Mouse (Mus musculus) thymus, adult 2 months (tissue): ENCODE measurements around the gene Lmln.

Source experiments
- CTCF ChIP-seq: fragments of 200-500 bp; IDR thresholded peaks from 2 replicates; pipeline ENCODE4 v1.5.1; 2012; ENCODE audit warnings: mild to moderate bottlenecking, control low read depth, low read length, moderate library complexity, borderline replicate concordance; ENCODE audit not compliant: control insufficient read depth, poor library complexity, insufficient read depth; ENCODE audit errors: extremely low read depth
- POLR2A ChIP-seq: fragments of 200-500 bp; IDR thresholded peaks from 2 replicates; pipeline ENCODE4 v1.6.1; 2012; ENCODE audit warnings: mild to moderate bottlenecking, low read length, control low read depth, moderate library complexity; ENCODE audit not compliant: control insufficient read depth, poor library complexity, insufficient read depth; ENCODE audit errors: extremely low read depth

DNA sequence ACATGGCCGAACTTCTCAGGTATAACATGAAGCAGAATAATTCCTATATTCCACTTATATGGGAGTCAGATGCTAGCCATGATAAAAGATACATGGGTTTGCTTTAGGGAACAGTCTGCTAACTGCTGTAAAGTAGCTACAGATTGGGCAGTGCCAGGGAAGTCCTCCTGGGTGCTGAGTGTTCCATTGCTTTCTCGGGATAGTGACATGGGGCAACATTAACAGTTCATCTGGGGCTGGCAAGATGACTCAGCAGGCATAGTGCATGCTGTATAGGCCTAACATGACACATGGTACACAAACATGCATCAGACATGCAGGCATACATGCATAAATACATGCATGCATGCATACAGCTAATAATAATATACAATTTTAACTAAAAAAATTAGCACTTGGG, 21.7 kb downstream of the Lmln start:
- TF ChIP-seq CTCF = no peak
- TF ChIP-seq POLR2A = no peak
